Mouse (Mus musculus) lung, adult 2 months (tissue): ENCODE measurements at regions not wholly inside any gene's neighbourhood (a gene's known extent, or its start where the extent isn't known, plus 50 kb on each side); places are given as distances from the start of the nearest gene placed in this dataset.

Experiments used
- CTCF ChIP-seq: fragments of 200-500 bp; IDR thresholded peaks from 2 replicates; pipeline ENCODE4 v1.5.1; 2011; ENCODE audit warnings: mild to moderate bottlenecking, low read length, control low read depth; ENCODE audit not compliant: insufficient read depth
- POLR2A ChIP-seq: fragments of 200-500 bp; IDR thresholded peaks from 2 replicates; pipeline ENCODE4 v1.6.1; 2011; ENCODE audit warnings: low read depth, mild to moderate bottlenecking, control low read depth, low read length, borderline replicate concordance; ENCODE audit errors: extremely low read depth

- TF ChIP-seq CTCF (peak; percentile 99), POLR2A (no peak)
These were observed 92.6 kb downstream of the Ier5 start for GRCm38 (mm10) chr1:155006539-155007486.
